ENCODE assay signal across 8 mouse cellular contexts in the genomic region with DNA sequence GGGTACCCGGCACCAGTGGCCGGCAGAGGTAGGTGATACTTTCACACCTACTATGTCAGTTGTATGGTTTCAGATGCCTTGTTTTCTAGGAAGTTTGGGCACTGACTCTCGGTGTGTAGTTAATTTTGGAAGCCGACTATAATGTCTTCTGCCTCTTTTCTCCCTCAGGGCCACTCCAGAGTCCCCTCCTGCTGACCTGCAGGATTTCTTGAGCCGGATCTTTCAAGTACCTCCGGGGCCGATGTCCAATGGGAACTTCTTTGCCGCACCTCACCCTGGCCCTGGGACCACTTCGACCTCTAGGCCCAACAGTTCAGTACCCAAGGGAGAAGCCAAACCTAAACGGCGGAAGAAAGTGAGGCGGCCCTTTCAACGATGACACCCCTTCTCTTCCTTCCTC. TPM values are rescaled to one million over a fixed set of nuclear protein-coding genes. Genes with fewer than 3 reads are reported as not detected.
DNase-seq lines count a peak whose midpoint lies in the region; ATAC-seq and TF ChIP-seq lines count a peak whose summit lies in the region.

A gene (plus strand): TSS at position 301 of the 400 bp plus-strand sequence.

- H3K36me3 ChIP-seq in hindbrain, postnatal 0 days (ENCODE audit: insufficient read depth, low read length): peaks cover 51% of the 10 kb centered on the region
- H3K36me3 ChIP-seq in megakaryocyte, embryonic 14.5 days (replicated peaks; ENCODE audit: low read length): peaks cover 80% of the 10 kb centered on the region

- no peaks in the 10 kb centered on the region for H3K9me3 ChIP-seq in hindbrain, postnatal 0 days (ENCODE audit: low read length)
- no peaks in the 10 kb centered on the region for H3K9me3 ChIP-seq in megakaryocyte, embryonic 14.5 days

- no peak within 1 kb of the TSS for H3K4me2 ChIP-seq in hindbrain, postnatal 0 days (ENCODE audit: low read depth, low read length)

- 89% methylated on average over 13 of the region's 13 CpGs for WGBS in hindbrain, postnatal 0 days

- no peak within 1 kb of the TSS for H3K27ac ChIP-seq in hindbrain, postnatal 0 days

- H3K9ac ChIP-seq in hindbrain, postnatal 0 days (replicated peaks; ENCODE audit: low read length): no peak within 1 kb of the TSS

- no peak within 1 kb of the TSS for H3K4me3 ChIP-seq in hindbrain, postnatal 0 days (ENCODE audit: low read length)
- H3K4me3 ChIP-seq in megakaryocyte, embryonic 14.5 days (replicated peaks): no peak within 1 kb of the TSS

- H3K27me3 ChIP-seq in hindbrain, postnatal 0 days (ENCODE audit: insufficient read depth, low read length): no peaks in the 10 kb centered on the region
- H3K27me3 ChIP-seq in megakaryocyte, embryonic 14.5 days (replicated peaks): no peaks in the 10 kb centered on the region

- no peaks in the 10 kb centered on the region for H3K4me1 ChIP-seq in hindbrain, postnatal 0 days (ENCODE audit: insufficient read depth, low read length)
- peaks cover 27% of the 10 kb centered on the region for H3K4me1 ChIP-seq in megakaryocyte, embryonic 14.5 days

- ATAC-seq in hindbrain, postnatal 0 days: no peak

- no peak for TF ChIP-seq CTCF in hindbrain, postnatal 0 days (IDR thresholded peaks at IDR 0.05; ENCODE audit: low read depth)

- DNase-seq in adrenal gland, adult 18-20 months (ENCODE audit: low spot score in 2 of 2): no peak
- DNase-seq in adrenal gland, adult (ENCODE audit: inconsistent age in 2 of 2, low spot score in 1 of 2): no peak
- DNase-seq in adrenal gland, postnatal 14 days: no peak
- DNase-seq in gastrocnemius, postnatal 10 days: no peak
- no peak for DNase-seq in hindbrain, postnatal 0 days (ENCODE audit: low spot score)
- no peak for DNase-seq in spleen, postnatal 36 days (ENCODE audit: low spot score in 2 of 2)
- no peak for DNase-seq in kidney, postnatal 25 days

RNA-seq across cellular contexts. Expression of the gene that starts here (rescaled TPM):
- 10 to 100 TPM; 52.6 to 53.4 TPM for total RNA-seq in adrenal gland, adult 18-20 months (2021)
- total RNA-seq in adrenal gland, postnatal 14 days (2021): 60.7 and 62.6 TPM in 2 replicates
- 10 to 100 TPM; 45.3 to 45.4 TPM for total RNA-seq in gastrocnemius, postnatal 10 days (2021)
- 19.4 and 24.3 TPM in 2 replicates for total RNA-seq in hindbrain, postnatal 0 days (2014; rRNA removed)
- polyA plus RNA-seq in hindbrain, postnatal 0 days (2015; fragmentation: Nextera tagmentation; extraction: Ambion mirVana): 126 and 143 TPM in 2 replicates
- polyA plus RNA-seq in megakaryocyte, embryonic 14.5 days (2012; ENCODE audit: insufficient read depth, low replicate concordance): 13.5 TPM in 1 of 2 replicates, not detected in the other
